Mouse (Mus musculus) kidney, adult 18-20 months (tissue): ENCODE measurements around the gene Siva1.

Experiments
- DNase-seq: peaks from one replicate; pipeline ENCODE4 v3.0.0; 2021

Gene Siva1

GRCm38 (mm10) chr12:112660576-112661326 is 16.3 kb downstream of the Siva1 start:
- no peak for DNase-seq

DNA sequence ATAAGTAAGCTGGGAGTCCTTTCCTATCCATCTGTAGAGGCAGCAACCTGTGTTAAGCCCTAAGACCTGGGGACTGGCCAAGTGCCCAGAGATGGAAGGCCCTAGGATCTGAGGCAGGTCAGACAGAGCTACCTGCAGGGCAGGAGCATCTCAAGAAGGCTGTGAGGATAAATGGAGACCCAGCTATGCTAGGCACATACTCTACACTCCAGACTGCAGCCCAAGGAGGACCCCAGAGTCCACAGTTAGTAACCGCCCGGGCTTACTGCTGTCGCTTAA is 16.8 kb downstream of the Siva1 start:
- DNase-seq = no peak

GRCm38 (mm10) chr12:112661851-112662250 is 17.4 kb downstream of the Siva1 start:
- no peak for DNase-seq

DNA sequence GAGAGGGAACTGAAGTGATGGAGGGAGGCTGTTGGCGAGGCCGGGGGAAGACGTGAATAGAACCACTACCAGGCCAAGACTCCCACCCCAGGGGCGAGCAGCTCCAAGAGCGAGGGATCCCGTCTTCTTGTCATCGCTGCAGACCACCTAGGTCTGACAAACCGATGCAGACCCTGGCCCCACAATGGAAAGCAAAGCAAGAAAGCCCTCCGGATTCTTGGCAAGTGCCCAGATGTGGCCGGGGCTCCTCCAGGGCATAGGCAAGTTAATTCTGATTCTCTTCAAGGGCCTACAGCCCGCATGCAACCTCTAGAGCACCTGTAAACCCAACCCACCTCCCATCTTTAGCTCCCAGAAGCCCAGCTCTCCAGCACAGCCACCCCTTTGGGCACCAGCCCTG is 18.8 kb downstream of the Siva1 start:
- DNase-seq = no peak

GRCm38 (mm10) chr12:112663716-112664115 is 19.2 kb downstream of the Siva1 start:
- no peak for DNase-seq

GRCm38 (mm10) chr12:112664124-112664523 is 19.6 kb downstream of the Siva1 start:
- no peak for DNase-seq

DNA sequence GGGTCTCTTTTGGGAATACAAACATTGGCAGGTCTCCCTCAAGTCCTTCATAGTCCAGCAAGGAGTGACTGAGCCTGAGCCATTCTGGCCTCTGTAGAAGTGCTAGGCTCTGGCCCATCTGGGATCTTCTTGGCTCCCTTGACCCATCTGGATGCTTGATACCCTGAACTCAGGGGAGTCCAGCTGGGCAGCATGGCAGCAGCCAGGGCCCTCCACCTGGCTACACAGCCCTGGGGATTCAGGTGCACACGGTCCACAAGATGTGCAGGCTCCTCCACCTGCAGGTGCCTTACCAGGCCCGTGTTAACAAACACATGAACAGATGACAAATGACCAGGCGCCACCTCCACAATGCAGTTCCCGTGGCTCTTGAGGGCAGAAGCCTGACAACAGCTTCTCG is 20.2 kb downstream of the Siva1 start:
- no peak for DNase-seq

DNA sequence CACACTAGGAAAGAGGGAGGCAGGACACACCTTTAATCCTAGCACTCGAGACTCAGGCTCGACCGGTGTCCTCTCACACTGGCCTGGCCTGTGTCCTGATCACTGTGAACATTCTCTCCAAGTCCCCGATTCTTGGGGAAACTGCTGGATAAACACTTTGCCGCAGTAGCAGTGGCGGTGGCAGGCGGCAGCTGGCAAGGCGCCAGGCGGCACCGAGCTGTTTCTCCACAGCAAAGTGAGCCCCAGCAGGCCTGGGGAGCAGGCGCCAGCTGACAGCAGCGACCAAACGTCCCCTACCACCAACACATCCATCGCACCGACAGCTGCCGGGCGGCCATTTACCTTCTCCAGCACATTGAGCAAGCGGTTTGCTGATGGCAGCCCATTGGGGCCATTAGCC is 21.0 kb downstream of the Siva1 start:
- DNase-seq = peak; percentile 63

- no peak for DNase-seq
Measured at GRCm38 (mm10) chr12:112665881-112666544, 21.5 kb downstream of the Siva1 start.

- DNase-seq = no peak
Measured at GRCm38 (mm10) chr12:112667619-112668297, 23.3 kb downstream of the Siva1 start.

- peak; percentile 33 for DNase-seq
Measured at GRCm38 (mm10) chr12:112670718-112671393, 26.4 kb downstream of the Siva1 start.

GRCm38 (mm10) chr12:112671891-112672290 is 27.4 kb downstream of the Siva1 start:
- DNase-seq = no peak

DNA sequence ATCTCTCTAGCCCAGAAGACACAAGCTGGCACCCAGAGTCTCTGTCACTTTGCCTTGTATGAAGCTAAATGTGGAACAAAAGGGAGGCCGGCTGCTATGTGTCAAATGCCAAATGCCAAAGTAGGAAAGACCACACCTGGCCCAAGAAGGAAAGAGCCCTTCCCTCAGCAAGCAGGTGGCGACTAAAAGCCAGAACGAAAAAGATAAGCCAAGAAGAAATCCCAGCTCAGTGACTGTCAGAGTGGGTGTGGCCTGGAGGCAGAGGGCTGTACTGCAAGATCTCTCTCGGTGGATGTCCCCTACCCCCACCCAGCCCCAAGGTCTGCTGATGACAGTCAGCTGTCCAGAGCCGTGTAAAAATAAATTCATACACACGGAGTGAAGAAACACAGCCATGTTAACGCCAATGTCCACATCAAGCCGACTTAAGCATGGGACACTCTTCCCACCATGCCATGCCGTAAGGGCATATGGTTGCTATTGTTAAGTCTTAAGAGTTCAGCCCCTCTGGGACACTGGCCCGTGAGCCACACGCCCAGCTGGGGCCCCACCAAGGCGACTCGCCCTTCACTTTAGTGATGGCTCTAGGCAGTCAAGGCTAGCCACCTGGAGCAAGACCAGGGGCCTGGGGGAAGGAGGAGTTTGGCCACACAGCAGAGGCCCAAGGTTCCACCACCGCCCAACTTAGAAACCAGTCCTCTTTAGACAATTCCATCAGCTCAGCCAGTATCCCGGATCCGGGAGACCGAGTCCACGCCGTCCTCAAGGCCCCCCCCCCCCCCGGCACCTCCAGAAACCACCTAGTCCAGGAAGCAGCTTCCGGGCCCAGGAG is 28.5 kb downstream of the Siva1 start:
- no peak for DNase-seq

GRCm38 (mm10) chr12:112673576-112674091 is 29.2 kb downstream of the Siva1 start:
- DNase-seq = peak; percentile 52

DNA sequence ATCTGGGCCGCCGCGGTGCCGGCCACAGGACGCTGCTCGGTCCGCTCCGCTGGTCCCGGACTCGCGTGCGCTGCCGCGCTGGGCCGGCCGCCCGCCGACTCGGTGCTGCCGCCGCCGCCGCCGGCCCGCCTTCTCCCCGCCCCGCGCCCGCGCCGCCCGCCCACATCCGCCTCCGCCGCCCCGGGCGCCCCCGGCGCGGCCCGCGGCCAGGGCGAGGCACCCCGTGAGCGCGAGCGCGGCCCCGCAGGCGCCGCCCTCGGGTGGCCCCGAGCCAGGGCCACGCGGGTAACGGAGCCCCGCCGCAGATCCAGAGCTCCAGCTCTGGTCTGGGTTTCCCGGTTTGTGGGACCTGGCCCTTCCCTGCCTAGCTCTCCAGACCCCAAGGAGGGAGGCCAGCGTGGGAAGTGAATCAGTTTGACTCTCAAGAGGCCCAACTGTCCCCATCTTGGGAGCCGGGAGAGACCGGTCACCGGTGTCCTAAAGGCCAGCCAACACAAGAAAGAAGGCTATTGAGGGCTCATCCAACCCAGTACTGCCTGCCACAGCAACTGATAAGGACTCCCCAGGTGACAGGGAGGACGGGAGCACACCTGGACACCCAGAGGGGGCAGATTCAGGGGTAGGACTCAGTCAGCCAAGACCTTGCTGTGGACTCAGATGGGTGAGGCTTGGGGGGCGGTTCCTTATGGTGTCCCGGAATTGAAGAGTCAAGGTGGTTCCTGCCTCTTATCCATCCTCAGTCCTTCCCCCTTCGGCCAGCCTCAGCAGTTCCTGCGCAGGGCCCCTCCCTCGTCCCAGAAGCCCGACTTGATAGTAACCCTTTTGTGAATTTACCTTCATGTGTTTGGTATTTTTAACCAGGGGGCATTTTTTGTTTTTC is 29.9 kb downstream of the Siva1 start, which contains the start of gene Akt1:
TSS of gene Akt1 (minus strand) at position 753 of the 880 bp plus-strand sequence.
- DNase-seq = peak; percentile 73

- DNase-seq = peak; percentile 88
Measured at GRCm38 (mm10) chr12:112675245-112676035, 31.0 kb downstream of the Siva1 start.

GRCm38 (mm10) chr12:112677076-112677475 is 32.6 kb downstream of the Siva1 start:
- no peak for DNase-seq

DNA sequence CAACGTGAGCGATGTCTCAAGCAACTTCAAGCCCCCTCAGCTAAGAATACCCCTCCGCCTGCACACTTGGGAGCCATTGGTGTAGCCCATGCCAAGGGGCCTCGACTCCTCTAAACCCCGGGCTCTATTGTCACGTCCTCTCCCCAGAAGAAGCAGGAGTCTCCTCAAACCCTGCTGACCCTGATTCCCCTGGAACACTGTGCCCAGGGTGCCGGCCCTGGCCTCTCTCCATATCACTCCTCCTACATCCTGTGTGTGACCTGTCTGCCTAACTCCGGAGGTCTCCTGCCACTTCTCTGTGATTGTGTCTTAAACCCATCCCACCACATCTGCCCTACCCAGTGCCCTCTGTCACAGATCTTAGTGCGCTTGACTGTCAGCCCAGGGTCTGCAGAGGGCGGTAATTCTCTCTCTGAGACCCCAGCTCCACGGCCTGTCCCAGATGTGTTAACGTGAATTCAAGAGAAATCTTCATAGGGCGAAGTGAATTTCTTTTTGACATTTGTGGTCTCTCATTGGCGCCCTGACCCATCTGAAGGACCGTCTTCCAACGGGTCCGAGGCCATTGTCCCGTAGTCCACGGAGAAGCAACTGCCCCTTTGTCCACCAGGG is 33.6 kb downstream of the Siva1 start:
- no peak for DNase-seq

DNA sequence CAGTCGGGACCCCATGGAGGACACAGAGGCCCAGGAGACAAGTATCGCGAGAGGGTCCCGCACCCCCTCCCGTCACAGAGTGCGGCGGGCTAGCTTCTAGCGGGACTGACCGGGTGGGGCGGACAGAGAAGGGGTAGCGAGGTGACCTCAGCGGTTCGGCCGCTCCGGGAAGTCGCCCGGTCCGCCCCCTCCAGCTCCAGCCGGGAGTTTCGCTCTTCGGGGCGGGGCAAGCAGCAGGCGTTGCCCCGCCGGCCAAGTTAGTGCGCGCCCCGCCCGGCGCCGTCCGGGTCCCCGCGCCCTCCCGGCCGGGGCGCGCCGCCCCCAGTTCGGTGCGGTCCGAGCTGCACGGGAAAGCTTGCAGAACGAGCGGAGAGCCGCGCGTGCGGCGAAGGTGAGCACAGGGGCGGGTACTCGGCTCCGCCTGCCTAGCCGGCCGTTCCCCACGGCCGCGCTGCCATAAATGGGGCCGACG is 34.1 kb downstream of the Siva1 start, which contains the start of gene Zbtb42:
TSS of gene Zbtb42 (plus strand) at position 274 of the 472 bp plus-strand sequence.
- peak; percentile 74 for DNase-seq
